Mouse (Mus musculus) kidney, postnatal 36 days (tissue): Measurements from ENCODE around the gene Cngb1.

Experiments
- DNase-seq, 2 experiments: peaks; one replicate each; pipeline ENCODE4 v3.0.0; 2021 to 2022; ENCODE audit warnings: mixed read lengths in 2 of 2

Cngb1 gene

GRCm38 (mm10) chr8:95323201-95323600 is 16.8 kb upstream of the Cngb1 start:
- DNase-seq = no peak

- DNase-seq = peak; percentile 89 to 94
Measured at GRCm38 (mm10) chr8:95320224-95321139, 14.1 kb upstream of the Cngb1 start.

GRCm38 (mm10) chr8:95315350-95315749 is 9.0 kb upstream of the Cngb1 start:
- peak; percentile 24 to 25 for DNase-seq

GRCm38 (mm10) chr8:95314707-95315106 is 8.3 kb upstream of the Cngb1 start:
- no peak for DNase-seq

- DNase-seq = no peak
Measured at GRCm38 (mm10) chr8:95313857-95314256, 7.5 kb upstream of the Cngb1 start.

GRCm38 (mm10) chr8:95312836-95313235 is 6.5 kb upstream of the Cngb1 start:
- peak in 1 of 2 experiments; percentile 48 for DNase-seq

GRCm38 (mm10) chr8:95310342-95310970 is 4.1 kb upstream of the Cngb1 start, which contains the start of gene Tepp:
TSS of gene Tepp (plus strand) at chr8:95310566.
- DNase-seq = no peak

GRCm38 (mm10) chr8:95305526-95305925 is 859 bp downstream of the Cngb1 start:
- no peak for DNase-seq

GRCm38 (mm10) chr8:95302410-95302809 is 4.0 kb downstream of the Cngb1 start:
- DNase-seq = peak; percentile 26 to 79

- DNase-seq = peak; percentile 55 to 64
Measured at GRCm38 (mm10) chr8:95293891-95294290, 12.5 kb downstream of the Cngb1 start.

- peak; percentile 92 to 95 for DNase-seq
Measured at GRCm38 (mm10) chr8:95293172-95293571, 13.2 kb downstream of the Cngb1 start.

GRCm38 (mm10) chr8:95289066-95289650 is 17.2 kb downstream of the Cngb1 start:
- DNase-seq = no peak

- no peak for DNase-seq
Measured at GRCm38 (mm10) chr8:95281493-95281892, 24.9 kb downstream of the Cngb1 start.

GRCm38 (mm10) chr8:95272871-95273270 is 33.5 kb downstream of the Cngb1 start:
- DNase-seq = peak; percentile 29 to 36

- no peak for DNase-seq
Measured at GRCm38 (mm10) chr8:95271841-95272240, 34.5 kb downstream of the Cngb1 start.

- no peak for DNase-seq
Measured at GRCm38 (mm10) chr8:95270501-95270900, 35.9 kb downstream of the Cngb1 start.

GRCm38 (mm10) chr8:95262181-95262580 is 44.2 kb downstream of the Cngb1 start:
- DNase-seq = no peak

- DNase-seq = no peak
Measured at GRCm38 (mm10) chr8:95255611-95256010, 50.8 kb downstream of the Cngb1 start.

- peak; percentile 99 to 100 for DNase-seq
Measured at GRCm38 (mm10) chr8:95254564-95255434, 51.6 kb downstream of the Cngb1 start.

GRCm38 (mm10) chr8:95252056-95252455 is 54.3 kb downstream of the Cngb1 start:
- DNase-seq = no peak

- peak; percentile 41 to 68 for DNase-seq
Measured at GRCm38 (mm10) chr8:95249847-95250246, 56.5 kb downstream of the Cngb1 start.

GRCm38 (mm10) chr8:95247277-95247676 is 59.1 kb downstream of the Cngb1 start:
- no peak for DNase-seq
